Mouse (Mus musculus) bone marrow macrophage, adult 2 months (primary cell): ENCODE measurements around the gene Ube2c.

Source experiments
- CTCF ChIP-seq: IDR thresholded peaks from 2 replicates; pipeline ENCODE4 v1.5.1; 2012; ENCODE audit warnings: low read depth, mild to moderate bottlenecking, low read length, moderate library complexity
- POLR2A ChIP-seq: IDR thresholded peaks from 2 replicates; pipeline ENCODE4 v1.6.1; 2012; ENCODE audit warnings: mild to moderate bottlenecking, low read depth, low read length, borderline replicate concordance

- no peak for TF ChIP-seq CTCF
- no peak for TF ChIP-seq POLR2A
Measured at GRCm38 (mm10) chr2:164752454-164752853, 17.2 kb upstream of the Ube2c start.
